Mouse (Mus musculus) ES-Bruce4 (cell line): Measurements from ENCODE around the gene Stxbp5l.

Experiments used
- CTCF ChIP-seq: IDR thresholded peaks from one replicate; pipeline ENCODE4 v1.8.1; 2011; ENCODE audit warnings: low read depth, low read length
- EP300 ChIP-seq: IDR thresholded peaks from 2 replicates; pipeline ENCODE4 v1.6.1; 2011; ENCODE audit warnings: low read depth, low read length; ENCODE audit not compliant: insufficient read depth
- POLR2A ChIP-seq: IDR thresholded peaks from one replicate; pipeline ENCODE4 v1.8.1; 2011; ENCODE audit warnings: low read length; ENCODE audit not compliant: insufficient read depth

GRCm38 (mm10) chr16:37094169-37094833 lies 290.5 kb downstream of the Stxbp5l start:
- TF ChIP-seq CTCF (no peak), POLR2A (no peak), EP300 (no peak)
